Mouse (Mus musculus) limb, embryonic 11.5 days (tissue): ENCODE data around the gene Poc1b. TPM values are rescaled to one million over a fixed set of nuclear protein-coding genes. Genes with fewer than 3 reads are reported as not detected.

Experiments used
- ATAC-seq: fragments of 200-750 bp; cut with Nextera tagmentation; 2 replicates; pipeline ENCODE4 v1.8.0; 2017; ENCODE audit warnings: low read depth; ENCODE audit not compliant: insufficient number of reproducible peaks, low FRiP score, low TSS enrichment
- DNase-seq: peaks from one replicate; pipeline ENCODE4 v3.0.0-alpha.2; 2015; ENCODE audit warnings: low spot score
- H3K27ac ChIP-seq: fragments of 300-500 bp; sonication (generic); replicated peaks from 2 replicates; pipeline ENCODE4 v1.5.1; 2014; ENCODE audit warnings: low read depth, mild to moderate bottlenecking, low read length
- H3K27me3 ChIP-seq: fragments of 300-500 bp; sonication (generic); 2 replicates; pipeline ENCODE4 v1.6.1; 2014; ENCODE audit warnings: mild to moderate bottlenecking, low read length, mixed read lengths; ENCODE audit not compliant: control insufficient read depth, insufficient read depth
- H3K36me3 ChIP-seq: fragments of 300-500 bp; sonication (generic); 2 replicates; pipeline ENCODE4 v1.6.1; 2014; ENCODE audit warnings: mild to moderate bottlenecking, low read length, moderate library complexity, mixed read lengths; ENCODE audit not compliant: control insufficient read depth, insufficient read depth
- H3K4me1 ChIP-seq: fragments of 300-500 bp; sonication (generic); 2 replicates; pipeline ENCODE4 v1.6.1; 2014; ENCODE audit warnings: low read length, mixed read lengths; ENCODE audit not compliant: control insufficient read depth, insufficient read depth
- H3K4me2 ChIP-seq: fragments of 300-500 bp; sonication (generic); 2 replicates; pipeline ENCODE4 v1.6.1; 2014; ENCODE audit warnings: low read depth, mild to moderate bottlenecking, moderate library complexity; ENCODE audit not compliant: severe bottlenecking
- H3K4me3 ChIP-seq: fragments of 300-500 bp; sonication (generic); 2 replicates; pipeline ENCODE4 v1.5.1; 2014; ENCODE audit warnings: low read depth, low read length
- H3K9ac ChIP-seq: fragments of 300-500 bp; sonication (generic); 2 replicates; pipeline ENCODE4 v1.6.1; 2014; ENCODE audit warnings: mild to moderate bottlenecking, low read length
- H3K9me3 ChIP-seq: fragments of 300-500 bp; sonication (generic); 2 replicates; pipeline ENCODE4 v1.6.1; 2016; ENCODE audit warnings: low read length; ENCODE audit not compliant: control insufficient read depth
- WGBS: fragments of 180-500 bp; shearing (Covaris S2); extraction: QIAGEN DNeasy Blood & Tissue Kit; methylation state at CpG from one replicate; pipeline ENCODE4 v1.1.7; 2014; 5-methylcytosine and 5-hydroxymethylcytosine counted together
- polyA plus RNA-seq: library from polyadenylated mRNA; unstranded; fragments of >200 nt; fragmentation: Nextera tagmentation; extraction: Ambion mirVana; gene quantifications from 2 replicates; pipeline ENCODE4 v1.2.1, GENCODE M21; 2014

Poc1b gene
- polyA plus RNA-seq, 1 experiment from 2014 or later: 48.4 TPM

DNA sequence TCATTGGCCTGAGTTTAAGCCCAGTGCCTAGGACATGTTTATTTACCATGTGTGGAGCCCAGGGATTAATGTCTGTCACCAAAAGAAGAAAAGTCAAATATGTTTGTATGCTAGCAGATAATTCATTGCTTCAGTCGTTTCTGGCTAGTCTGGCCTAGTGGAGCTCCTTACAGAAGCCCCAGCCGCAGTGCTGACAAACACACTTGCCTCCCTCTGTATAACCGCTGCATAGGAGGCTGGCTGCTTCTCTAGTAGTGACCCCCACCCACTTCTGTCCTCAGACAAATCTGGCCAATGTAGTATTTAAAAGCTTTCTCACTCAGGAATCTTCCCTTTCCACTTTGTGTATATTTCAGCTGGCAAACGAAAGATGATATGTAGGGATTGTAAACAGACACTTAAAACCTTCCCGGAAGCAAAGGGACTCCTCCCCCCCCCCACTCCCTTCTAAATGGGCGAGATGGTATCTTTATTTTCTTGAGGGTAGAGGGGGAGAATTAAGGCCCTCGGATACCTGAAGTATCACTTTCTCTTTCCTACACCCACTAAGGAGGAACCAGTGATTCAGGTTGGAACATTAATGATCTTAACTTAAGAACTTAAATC lies 137.9 kb downstream of the Poc1b start:
- no peak for ATAC-seq
- no peaks in the 10 kb centered on the region for H3K9me3 ChIP-seq
- no peak overlapping the region for H3K9ac ChIP-seq
- H3K36me3 ChIP-seq: no peaks in the 10 kb centered on the region
- no peak overlapping the region for H3K4me3 ChIP-seq
- WGBS: 38% methylated on average over 7 of the region's 7 CpGs
- no peaks in the 10 kb centered on the region for H3K27me3 ChIP-seq
- peaks cover 6% of the 10 kb centered on the region for H3K4me1 ChIP-seq
- no peak overlapping the region for H3K27ac ChIP-seq
- DNase-seq: no peak
- no peak overlapping the region for H3K4me2 ChIP-seq

DNA sequence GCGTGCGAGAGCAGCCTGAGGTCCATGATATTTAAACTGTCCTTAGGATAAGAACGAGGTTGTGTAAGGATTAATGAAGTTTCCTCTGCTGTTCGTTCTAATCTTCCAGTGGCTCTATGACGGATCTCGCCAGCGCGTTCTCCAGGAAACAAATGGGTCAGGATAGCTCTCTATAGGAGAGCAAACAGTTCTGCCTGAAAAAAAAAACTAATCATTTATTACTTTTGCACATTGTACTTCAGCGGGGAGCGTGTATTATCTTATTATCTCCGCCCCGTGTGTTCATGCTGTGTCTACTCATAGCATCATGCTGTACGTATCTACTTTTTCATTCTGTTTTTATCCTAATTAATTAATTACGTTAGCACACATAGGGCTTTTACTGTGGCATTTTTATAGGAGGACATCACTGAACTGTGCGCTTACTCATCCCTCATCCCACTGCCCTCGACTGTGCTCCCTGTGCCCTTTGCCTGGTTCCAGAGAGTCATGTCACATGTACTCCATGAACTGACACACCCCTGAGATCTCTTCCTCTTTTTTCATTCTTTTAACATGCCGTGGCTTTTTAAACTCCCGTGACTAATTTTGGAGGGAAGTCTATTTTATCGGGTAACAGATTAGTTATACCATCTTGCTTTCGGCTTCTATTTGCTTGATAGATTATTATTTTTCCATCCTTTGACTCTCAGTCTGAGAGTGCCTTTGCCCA lies 140.1 kb downstream of the Poc1b start:
- Histone ChIP-seq H3K36me3 (no peaks in the 10 kb centered on the region), H3K27me3 (no peaks in the 10 kb centered on the region), H3K9me3 (no peaks in the 10 kb centered on the region), H3K4me2 (no peak overlapping the region), H3K9ac (no peak overlapping the region), H3K4me3 (no peak overlapping the region), H3K27ac (no peak overlapping the region), H3K4me1 (peaks cover 6% of the 10 kb centered on the region)
- WGBS: 90% methylated on average over 20 of the region's 20 CpGs
- DNase-seq: no peak
- ATAC-seq: no peak

Other genes with a start within 250 kb of the Poc1b start
- gene Atp2b1, start 192.6 kb upstream of the Poc1b start, polyA plus RNA-seq: 92.1 and 96.2 TPM in 2 replicates
- gene Galnt4, start 1.1 kb downstream of the Poc1b start, polyA plus RNA-seq: 5.8 and 8.0 TPM in 2 replicates
- gene Phxr2, start 19.3 kb downstream of the Poc1b start, polyA plus RNA-seq: not detected in 2 replicates
- 187 and 207 TPM in 2 replicates for gene Dusp6, start 156.2 kb downstream of the Poc1b start, polyA plus RNA-seq